Mouse (Mus musculus) kidney, adult 2 months (tissue): ENCODE measurements around the gene D130043K22Rik.

ENCODE experiments used
- CTCF ChIP-seq: fragments of 200-500 bp; conservative IDR thresholded peaks from 2 replicates; pipeline ENCODE4 v1.5.1; 2011; ENCODE audit warnings: low read depth, mild to moderate bottlenecking, control low read depth, low read length, moderate library complexity, mixed read lengths; ENCODE audit not compliant: insufficient read depth, insufficient read length
- POLR2A ChIP-seq: fragments of 200-500 bp; IDR thresholded peaks from one replicate; pipeline ENCODE4 v1.6.1; 2011; ENCODE audit warnings: low read depth, low read length, control low read depth

DNA sequence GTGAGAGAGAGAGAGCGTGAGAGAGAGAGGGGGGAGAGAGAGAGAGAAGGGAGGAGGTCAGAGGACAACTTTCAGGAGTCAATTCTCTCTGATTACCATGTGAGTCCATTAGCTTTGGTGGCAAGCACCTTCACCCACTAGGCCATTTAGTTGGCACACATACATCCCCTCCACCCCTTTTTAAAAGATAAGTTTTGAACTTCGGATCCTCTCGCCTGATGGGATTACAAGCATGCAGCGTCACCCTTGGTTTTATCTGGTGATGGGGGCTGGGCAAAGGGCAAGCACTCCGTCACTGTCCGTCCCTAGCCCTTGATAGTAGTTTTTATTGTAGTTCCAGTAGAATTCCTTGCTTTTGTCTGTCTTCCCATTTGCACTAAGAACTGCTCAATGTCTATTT is 35.3 kb downstream of the D130043K22Rik start:
- no peak for TF ChIP-seq CTCF
- no peak for TF ChIP-seq POLR2A
